Mouse (Mus musculus) gonadal fat pad, adult 2 months (tissue): Measurements from ENCODE around the gene Ftsj3. TPM values are rescaled to one million over a fixed set of nuclear protein-coding genes. Genes with fewer than 3 reads are reported as not detected.
A peak's percentile ranks its signal among the peaks of the same experiment; 100 is the strongest.
"Not testable (repeated sequence)": the region's sequence is repeated elsewhere in the genome, so short reads cannot be mapped to it uniquely, and the experiment has no call there.

Experiments
- DNase-seq: peaks from one replicate; pipeline ENCODE4 v3.0.0-alpha.2; 2012; ENCODE audit warnings: low read depth
- polyA plus RNA-seq: library from polyadenylated mRNA; depleted of rRNA; stranded (reverse); fragments of >200 nt; gene quantifications from 2 replicates; pipeline ENCODE4 v1.2.3, GENCODE M21; 2012

The Ftsj3 gene
- polyA plus RNA-seq, 1 experiment: 24.3 TPM

DNA sequence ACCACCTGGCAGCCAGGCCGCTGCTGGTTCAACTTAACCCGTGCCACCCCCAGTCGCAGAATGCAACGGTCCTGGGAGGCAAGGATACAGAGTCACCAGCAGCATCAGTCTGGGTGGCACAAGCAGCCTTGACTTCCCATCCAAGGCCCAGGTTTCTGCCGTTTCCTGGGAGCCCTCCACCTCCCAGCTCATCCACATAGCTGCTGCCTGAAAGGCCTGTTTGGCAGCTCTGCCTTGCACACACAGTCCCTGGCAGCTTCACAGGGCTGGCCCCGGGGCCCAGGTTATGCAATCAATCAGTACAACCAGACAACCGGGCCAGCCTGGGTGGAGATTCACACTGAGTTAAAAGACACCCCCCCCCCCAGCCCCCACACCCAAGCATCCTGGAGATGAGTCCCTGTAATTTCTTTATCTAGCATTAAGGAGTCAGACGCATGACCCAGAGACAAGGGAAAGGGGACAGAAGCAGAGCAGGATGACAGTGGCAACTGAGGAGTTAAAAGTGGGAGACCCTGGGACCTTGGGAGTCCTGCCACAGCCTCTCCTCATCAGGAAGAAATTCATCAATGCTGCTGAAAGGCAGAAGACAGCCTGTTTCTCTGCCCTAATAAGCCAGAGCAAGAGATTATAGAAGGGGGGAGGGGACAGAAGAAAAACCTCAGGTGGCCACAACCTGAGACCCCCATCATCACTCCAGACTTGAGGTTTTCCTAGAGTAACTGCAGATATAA is 12.6 kb upstream of the Ftsj3 start:
- DNase-seq: peak; percentile 85

DNA sequence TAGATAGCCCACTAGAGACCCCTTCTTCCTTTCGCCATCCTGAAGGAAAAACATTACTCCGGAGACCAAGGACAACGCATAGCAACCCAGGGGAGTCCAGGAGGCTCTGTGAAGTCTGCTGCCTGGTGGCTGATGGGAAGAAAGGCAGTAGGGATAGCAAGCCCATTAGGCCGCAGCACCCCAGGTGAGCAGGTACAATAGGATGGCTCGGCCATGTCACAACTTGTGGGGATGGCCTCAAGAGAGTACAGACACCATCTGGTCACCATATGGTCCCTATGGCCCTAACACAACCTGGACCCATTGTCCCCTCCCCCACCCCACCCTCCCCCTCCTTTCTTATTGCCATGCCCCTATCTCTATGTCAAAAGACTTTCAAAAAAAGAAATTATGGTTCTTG is 12.0 kb upstream of the Ftsj3 start:
- DNase-seq: no peak

DNA sequence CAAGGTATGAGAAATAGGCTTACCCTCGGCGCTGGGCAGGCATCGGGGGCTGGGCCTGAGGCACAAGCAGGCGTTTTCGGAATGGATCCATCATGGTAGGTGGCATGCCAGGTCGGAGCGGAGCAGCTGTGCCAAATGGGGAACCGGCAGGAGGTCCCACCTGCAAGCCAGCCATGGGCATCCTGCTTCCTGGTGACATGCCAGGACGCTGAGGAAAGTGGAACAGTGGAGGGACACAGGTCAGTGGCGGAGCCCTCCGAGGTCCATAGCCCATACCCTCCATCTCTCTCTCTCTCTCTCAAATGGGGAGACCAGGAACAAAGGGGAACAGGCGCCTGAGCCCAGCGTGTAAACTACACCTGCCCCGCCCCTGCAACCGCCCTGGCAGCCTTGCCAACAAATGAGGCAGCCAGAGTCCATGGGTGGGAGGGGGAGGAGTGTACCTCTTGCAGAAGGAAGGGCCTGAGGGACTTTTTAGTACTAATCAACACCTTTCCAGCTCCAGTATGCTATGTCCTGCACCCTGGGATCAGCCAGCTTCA is 11.5 kb upstream of the Ftsj3 start:
- DNase-seq: no peak

DNA sequence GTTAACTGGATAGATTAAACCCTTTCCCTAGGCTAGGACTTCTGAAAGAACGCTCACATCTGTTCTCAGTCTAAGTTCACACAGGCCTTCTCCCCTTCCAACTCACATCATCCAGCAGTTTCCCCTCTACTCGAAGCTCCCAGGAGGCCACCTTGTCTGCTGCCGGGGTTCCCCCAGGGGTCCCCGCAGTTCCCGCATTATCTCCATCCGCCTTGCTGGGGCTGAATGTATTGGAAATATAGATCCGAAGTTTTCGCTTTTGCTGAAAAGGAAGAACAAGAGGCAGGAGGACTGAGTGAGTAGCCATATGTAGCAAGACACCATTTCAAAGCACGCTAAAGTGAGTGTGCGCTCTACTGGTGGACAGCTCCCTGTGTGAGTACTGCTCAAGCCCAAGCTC is 10.6 kb upstream of the Ftsj3 start:
- DNase-seq: no peak

DNA sequence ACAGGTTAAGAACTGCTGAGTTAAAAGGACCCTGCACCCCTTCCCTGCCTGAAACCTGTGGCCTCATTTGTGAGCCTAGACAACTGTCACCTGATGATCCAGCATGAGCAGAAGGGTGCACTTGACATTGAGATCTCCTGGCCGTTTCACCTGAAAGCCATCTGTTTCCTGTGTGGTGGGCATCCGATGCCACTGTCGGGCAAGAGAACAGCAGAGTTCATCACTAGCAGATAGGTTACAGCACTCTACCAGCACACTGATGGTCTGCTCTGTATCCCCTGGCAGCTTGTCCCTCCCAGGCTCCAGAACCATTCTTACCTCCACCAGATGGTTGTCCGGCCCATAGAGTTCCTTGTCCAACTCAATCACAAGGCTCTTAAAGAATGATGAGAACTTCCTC is 9.7 kb upstream of the Ftsj3 start:
- no peak for DNase-seq

DNA sequence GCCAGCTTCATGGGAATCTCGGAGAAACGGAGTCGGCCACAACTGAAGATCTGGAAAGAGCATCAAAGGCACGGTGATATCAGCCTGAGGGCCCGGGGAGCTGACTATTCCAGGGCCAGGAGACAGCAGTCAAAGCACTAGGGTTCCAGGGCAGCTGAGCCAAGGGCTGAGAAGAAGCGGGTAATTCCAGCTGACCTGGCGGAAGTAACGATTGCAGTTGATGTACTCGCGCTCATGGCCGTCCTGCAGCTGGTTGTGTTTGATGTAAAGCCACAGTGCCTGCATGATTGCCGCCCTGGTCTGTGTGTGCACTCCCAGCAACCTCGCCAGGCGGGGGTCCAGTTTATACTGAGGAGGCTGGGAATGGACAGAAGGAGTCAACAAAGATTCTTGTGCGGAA is 9.1 kb upstream of the Ftsj3 start:
- DNase-seq: no peak

DNA sequence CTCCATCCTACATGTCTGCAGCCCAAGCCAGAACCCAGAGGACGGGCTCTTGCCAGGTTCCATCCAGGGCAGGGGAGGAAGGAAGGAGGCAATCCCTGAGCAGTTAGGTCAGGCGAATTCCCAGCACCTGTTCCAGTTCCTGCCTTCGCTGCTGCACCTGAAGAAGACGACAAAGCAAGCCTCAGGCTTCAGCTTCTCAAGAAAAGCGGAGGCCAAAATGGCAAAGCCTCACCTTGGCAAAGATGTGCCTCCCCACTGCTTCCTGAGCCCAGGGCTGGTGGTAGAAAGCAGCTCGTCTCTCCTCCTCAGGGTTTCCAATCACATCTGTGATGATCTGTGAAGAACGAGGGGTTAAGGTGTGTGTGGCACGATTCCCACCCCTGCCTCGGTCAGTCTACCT is 8.1 kb upstream of the Ftsj3 start:
- no peak for DNase-seq

DNA sequence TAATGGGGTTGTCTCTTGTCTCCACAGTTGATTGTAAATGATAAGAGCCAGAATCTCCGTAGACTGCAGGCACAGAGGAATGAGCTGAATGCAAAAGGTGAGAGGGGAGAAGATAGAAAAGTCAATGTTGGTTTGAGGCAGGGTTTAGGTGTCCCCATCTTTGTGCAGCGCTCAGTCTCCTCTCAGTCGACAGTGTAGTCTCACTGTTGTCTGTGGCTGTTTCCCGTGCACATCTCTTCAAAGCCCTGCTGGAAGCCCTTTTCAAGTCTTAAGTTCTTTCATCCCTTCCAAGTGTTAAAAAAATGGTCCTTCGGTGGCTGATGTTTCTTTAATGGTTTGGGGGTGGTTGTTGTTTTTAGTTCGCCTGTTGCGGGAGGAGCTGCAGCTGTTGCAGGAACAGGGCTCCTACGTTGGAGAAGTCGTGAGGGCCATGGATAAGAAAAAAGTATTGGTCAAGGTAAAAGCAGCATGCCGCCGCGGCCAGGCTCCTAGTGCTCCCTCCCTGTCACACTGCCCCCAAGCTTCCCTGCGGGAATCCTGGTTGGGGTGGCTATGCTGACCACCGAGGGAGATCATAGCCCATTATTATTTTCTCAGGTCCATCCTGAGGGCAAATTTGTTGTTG is 5.1 kb upstream of the Ftsj3 start:
- DNase-seq: no peak

DNA sequence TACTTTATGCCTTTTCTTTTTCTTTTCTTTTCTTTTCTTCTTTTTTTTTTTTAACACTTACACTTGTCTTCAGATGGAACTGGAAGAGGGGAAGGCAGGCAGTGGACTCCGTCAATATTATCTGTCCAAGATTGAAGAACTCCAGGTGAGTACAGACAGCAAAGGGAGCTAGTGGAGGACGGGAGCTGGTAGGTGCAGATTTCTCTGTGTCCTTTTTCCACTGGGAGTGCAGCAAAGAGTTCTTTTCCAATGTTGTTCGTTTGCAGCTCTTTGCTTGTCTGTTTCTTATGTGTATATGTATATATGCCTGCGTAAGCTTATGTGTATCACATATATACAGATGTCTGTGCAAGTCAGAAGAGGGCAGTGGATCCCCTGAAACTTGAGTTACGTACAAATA is 896 bp upstream of the Ftsj3 start:
- DNase-seq: no peak

DNA sequence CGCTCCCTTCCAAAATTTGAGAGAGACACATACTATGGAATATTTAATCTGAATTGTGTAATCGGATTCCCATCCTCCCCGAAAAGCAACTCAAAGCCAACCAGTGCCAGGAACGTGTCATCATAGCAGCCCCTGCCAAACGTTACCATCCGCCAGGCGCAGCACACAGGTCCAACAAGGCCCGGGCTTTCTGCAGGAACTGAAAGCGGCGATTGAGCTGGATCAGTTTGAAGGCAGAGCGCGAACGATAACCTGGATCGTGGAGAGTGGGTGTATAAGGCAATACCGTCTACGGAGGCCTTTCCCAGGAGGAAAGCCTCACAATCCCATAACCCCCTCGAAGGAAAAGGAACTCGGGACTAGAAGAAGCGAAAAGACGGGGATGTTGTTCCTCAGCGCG is 705 bp downstream of the Ftsj3 start:
- no peak for DNase-seq

DNA sequence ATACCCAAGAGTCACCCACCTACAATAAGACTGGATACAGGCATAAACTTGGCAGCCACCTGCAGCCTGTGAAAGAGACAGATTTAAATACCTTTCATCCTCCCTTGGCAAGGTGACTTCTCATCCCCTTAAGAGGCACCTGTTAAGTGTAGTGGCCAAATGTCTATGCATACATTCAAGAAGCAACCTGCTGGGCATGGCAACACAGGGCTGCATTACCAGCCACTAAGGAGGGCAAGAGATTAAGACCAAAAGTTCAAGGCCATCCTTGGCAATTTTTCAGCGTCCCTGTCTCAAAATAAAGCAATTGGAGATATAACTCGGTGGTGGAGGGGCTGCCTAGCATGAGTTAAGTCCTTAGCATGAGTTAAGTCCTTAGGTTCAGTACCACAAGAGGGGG is 1.1 kb downstream of the Ftsj3 start:
- DNase-seq: no peak

DNA sequence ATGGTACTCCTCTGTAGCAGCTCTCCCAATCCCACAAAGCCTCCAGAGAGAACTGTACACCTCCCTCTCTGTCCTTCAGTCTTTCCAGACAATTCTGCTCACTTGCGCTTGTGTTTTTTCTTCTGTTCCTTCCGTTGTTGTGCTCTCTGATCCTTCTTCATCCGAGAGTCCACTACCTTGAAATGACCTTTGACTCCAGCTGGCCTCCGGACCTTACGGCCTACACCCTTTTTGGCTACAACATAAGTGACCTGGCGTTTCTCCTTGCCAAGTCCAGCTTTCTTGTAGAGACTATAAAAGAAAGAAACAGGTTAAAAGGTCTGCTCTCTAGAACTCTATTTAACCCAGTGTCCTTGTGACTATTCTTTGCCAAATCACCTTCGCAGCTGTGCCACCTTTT is 6.6 kb downstream of the Ftsj3 start:
- no peak for DNase-seq

DNA sequence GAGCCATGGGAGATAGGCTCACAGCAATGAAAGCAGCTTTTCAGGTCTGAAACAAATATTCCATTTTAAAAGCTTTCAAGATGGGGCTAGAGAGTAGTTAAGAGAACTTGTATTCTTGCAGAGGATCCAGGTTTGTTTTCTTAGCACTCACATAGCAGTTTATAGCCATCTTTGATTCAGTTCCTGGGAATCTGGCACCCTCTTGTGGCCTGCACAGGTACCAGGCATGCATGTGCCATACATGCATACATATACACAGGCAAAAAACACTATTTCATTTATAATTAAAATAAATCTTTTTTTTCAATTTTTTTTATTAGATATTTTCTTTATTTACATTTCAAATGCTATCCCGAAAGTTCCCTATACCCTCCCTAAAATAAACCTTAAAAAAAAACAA is 9.0 kb downstream of the Ftsj3 start:
- DNase-seq: no peak

DNA sequence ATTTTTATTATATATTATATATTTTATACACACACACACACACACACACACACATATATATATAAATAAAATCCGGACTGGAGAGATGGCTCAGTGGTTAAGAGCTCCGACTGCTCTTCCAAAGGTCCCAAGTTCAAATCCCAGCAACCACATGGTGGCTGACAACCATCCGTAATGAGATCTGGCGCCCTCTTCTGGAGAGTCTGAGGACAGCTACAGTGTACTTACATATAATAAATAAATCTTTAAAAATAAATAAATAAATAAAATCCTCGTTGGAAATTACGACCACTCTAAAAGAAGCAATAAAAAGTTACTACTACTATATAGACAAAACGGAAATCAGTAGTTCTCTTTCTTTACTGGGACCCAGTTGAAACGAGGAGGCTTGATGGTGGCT is 21.9 kb downstream of the Ftsj3 start:
- not testable (repeated sequence) for DNase-seq

DNA sequence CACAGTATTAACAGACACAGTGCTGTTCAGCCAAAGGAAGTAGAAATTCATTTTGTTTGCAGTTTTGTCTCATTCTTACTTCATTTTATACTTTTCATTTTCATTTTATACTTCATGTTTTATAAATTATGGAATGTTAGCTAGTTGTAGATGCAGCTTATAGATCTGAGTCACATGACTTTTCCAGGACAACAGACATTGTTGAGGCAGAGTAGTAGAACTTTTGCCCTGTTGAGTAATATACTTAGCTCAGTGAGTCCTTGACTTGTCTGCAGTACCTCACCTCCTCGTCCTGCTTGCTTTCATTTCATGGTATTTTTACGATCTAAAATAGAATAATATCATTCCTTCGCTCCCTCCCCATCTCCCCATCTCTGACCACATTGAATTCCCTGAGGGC is 35.3 kb downstream of the Ftsj3 start:
- no peak for DNase-seq

DNA sequence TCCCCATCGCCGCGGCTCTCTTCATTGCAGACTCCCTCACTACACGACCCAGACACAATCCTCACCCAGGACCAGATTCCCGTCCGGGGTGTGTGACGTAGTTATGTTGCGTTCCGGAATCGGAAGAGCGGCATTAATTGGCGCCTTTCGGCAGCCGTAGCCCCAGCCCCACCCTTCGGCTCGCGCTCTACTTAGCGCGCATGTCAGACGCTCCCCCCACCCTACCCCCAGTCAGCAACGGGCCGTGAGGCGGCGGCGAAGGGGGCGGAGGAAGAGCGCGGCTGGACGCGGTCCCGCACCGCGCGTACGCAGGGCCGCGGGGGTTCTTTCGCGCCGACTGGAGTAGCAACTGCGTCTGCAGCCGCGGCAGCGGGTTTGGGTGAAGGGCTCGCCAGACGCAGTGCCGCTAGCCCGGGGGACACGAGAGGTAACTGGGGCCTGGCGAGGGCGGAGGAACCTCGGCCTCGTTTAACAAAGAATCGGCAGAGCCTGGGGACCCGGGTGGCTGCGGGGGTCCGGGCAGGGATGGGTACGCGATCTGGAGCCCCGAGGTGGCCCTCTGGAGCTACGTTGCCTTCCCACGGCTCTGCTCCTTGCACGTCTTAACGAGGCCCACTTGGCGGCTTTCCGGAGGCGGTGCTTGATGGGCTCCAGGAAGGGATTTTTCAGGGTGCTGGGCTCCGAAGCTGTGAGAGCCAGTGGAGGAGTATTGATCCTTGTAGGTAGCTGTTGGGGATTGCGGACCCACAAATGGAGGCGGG is 39.0 kb downstream of the Ftsj3 start, which contains the start of gene Ddx42:
Gene Ddx42, plus strand, starts transcription at position 197 of the 761 bp plus-strand sequence.
- DNase-seq: peak; percentile 82

DNA sequence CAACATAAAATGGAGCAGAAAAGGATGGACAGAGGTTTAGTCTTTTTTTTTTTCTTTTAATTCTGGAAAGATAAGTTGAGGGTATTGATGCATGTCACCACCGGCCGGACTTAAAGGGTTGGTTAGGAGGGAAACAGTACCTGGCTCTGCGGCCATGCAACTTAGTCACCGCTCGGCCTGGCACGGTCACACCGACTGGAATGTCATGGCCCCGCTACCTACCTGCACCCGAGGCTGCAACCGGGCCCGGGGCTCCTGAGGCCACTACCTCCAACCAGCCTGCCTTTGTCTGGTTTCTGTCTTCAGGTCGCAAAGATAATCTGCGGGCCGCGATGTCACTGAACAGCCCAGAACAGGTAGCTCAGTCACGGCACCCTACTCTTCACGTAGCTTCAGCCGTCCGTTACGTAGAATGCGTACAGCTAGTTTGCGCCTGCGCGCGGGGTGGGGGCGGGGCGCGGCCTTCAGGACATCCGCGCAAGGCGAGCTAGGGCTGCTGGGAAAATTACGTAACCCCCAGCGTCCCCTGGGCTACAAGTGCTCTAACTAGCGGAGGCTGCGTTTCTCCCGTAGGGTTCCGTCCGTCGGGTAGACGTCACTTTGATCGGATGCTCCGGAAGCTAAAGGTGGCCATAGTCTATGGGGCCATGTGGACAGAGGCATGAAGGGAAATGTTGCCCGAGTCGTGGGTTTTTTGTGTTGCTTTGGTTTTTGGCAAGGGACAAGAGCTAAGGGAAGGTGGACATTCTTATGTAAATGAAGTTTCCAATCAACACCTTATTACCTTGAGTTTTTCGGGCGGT is 39.8 kb downstream of the Ftsj3 start, which contains the start of gene Ccdc47:
Gene Ccdc47, minus strand, starts transcription at position 418 of the 803 bp plus-strand sequence.
- DNase-seq: peak; percentile 88

DNA sequence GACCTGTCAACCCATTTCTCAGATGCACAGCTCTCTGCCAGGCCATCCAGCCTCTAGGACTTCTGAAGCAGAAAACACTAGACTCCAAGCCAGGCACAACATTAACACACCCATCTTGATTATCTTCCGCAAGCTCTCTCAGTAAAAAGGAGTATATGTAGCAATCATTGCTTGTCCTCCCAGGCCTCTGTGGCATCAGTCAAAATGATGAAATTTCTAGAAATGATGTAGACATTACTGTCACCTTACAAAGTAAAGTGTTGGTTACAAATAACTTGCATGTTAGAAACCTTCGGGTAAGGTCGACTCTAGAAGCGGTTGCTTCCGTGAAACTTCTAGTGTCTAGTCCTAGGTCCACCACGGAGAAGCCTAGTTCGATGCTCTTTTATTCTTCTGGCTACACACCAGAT is 40.4 kb downstream of the Ftsj3 start:
- no peak for DNase-seq

DNA sequence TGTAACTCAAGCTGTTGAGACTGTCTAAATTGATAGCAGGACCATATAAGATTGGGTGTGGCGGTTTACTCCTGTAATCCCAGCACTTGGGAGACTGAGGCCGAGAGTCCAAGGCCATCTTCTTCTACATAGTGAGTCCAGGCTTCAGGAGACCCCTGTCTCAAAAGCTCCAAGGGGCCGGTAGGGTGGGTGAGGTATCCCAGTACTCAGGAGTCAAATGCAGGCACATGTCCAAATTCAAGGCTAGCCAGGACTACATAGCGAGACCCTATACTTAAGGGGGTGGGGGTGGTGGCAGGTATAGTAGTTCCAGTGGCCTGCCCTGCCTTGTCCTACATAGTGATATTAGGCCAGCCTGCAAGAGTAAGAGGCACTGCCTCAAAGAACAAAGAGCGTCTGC is 41.0 kb downstream of the Ftsj3 start:
- DNase-seq: no peak

DNA sequence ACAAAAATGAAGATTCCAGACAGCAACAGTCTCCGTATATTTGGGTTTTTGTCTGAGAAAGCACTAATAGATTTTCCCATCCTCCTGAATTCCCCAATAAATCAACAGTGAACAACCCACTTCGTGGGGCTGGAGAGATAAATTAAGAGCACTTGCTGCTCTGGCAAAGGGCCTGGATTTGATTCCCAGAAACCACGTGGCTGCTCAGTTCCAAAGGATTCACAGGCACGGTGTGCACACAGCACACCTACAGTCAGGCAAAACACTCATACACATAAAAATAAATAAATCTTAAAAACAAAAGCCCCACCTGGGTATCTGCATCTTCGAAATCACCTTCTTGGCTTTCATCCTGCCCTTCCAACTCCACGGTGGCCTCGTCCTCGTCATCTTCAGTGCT is 43.1 kb downstream of the Ftsj3 start:
- no peak for DNase-seq

DNA sequence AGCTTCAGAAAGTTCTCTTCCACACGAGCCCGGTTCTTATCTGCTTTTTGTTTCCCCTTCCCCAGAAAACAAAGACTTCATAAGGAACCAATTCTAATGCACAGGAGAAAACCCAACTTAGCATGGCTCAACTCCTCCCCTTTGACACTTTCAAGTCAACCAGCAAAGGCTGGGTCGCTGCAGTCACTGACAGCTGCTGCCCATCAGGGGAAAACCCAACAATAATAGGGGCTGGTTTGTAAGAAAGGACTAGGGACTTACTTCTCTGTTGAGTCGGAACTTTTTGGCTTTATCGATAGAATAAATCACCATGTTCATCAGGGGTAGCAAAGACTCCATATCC is 53.8 kb downstream of the Ftsj3 start, which contains the start of gene Strada:
Gene Strada, minus strand, starts transcription at position 46 of the 343 bp plus-strand sequence.
- DNase-seq: no peak
